Mouse (Mus musculus): ENCODE results near the gene Tra2a.

DNA sequence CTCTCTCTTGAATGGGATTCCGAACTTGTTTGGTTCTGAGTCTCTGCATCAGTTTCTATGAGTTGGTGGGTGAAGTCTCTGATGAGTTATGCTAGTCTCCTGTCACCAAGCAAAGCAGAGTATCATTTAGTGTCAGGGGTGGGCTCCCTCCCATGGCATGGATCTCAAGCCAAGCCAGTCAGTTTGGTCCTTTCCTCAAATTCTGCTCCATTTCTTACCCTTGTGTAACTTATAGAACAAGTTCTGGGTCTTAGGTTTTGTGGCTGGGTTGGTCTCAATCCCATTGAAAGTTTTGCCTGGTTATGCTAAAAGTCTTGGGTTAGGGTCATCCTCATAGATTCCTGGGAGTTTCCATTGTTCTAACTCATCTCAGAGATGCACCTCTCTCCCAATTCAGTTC is 21.5 kb downstream of the Tra2a start:
- TF ChIP-seq POLR2A (IDR thresholded peaks at IDR 0.05; ENCODE audit: low read depth, low read length) (no peak), CTCF (IDR thresholded peaks at IDR 0.05; ENCODE audit: extremely low read depth, insufficient read length, insufficient replicate concordance, low read depth, low read length) (no peak)
